Mouse (Mus musculus) layer of hippocampus, postnatal 10 days (tissue): ENCODE data around the gene Olfr62. TPM values are rescaled to one million over a fixed set of nuclear protein-coding genes. Genes with fewer than 3 reads are reported as not detected.

Source experiments
- DNase-seq, 2 experiments: peaks; one replicate each; pipeline ENCODE4 v3.0.0; 2021; ENCODE audit warnings: low spot score in 2 of 2
- long read RNA-seq: library from polyadenylated mRNA; stranded (forward); transcript quantifications from one replicate; pipeline ENCODE4 v2.0.0, GENCODE M21; 2023
- total RNA-seq, 2 experiments: library from RNA; stranded (reverse); gene quantifications; 2 replicates each; pipeline ENCODE4 v1.2.3; 2021

Gene Olfr62
- not detected for total RNA-seq
- long read RNA-seq = 0 reads

DNA sequence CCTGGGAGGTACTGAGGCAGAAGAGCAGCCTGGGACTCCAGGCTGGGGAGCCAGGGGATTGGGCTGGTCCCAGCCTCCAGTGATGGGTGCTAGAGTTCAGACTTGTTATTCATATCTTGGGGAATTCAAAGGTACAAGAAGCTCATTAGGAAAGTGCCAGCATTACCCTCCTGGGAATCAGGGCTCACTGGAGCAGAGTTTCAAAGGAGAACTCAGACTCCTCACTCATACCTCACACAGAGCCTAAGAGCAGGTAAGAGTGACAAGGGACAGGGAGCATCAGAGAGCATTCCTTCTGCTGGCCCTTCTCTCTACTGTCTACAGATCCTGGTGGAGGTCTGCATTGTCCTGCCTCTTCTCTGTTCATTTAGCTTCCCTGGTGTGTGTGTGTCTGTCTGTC, at the start of gene Olfr62:
Olfr62 (plus strand) TSS at position 301 of the 400 bp plus-strand sequence.
- DNase-seq = no peak

DNA sequence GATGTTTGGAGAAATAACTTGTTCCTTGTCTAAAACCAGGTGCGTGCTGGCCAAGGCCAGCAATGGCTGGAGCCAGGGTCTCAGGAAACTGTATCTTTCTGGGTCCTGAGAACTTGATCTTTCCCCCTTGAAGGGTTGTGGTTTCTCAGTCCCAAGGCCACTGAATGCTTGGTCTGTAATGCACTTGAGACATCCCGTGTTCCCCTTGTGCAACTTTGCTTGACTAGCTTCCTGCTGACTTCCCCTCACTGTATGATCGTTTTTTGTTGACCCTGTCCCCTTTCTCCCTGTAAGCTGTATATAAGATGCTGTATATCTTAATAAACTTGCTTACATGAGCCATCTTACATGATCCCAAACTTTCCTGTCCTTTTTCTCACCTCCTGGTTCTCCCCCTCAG, 48.9 kb upstream of the Olfr62 start:
- no peak for DNase-seq

GRCm38 (mm10) chr4:118612619-118613018, 46.1 kb upstream of the Olfr62 start:
- peak; percentile 34 to 42 for DNase-seq

DNA sequence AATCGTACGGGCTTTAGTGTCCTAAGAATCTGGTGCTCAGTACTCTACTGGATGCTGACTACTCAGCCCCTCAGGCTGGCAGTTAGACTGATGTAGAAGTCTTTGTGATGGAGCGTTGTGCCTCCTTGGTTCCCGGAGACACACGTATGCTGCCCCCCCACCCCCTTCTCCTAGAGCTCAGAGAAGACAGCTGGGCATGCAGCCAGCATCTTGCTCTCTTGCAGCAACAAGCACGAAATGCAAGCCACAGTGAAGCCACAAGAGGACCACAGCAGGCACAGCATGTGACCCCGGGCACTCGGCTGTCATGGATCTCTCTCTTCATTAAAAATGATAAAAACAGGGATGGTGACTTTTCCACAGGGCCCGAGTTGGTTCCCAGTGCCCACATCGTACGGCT, 43.3 kb upstream of the Olfr62 start:
- no peak for DNase-seq

- DNase-seq = peak; percentile 83 to 86
These were observed 38.3 kb upstream of the Olfr62 start, which contains the start of the genes Cfap57 and Ebna1bp2 for GRCm38 (mm10) chr4:118620279-118620966. TSS of gene Cfap57 (minus strand) at chr4:118620777. TSS of gene Ebna1bp2 (plus strand) at chr4:118620799.

- no peak for DNase-seq
These were observed 37.8 kb upstream of the Olfr62 start for GRCm38 (mm10) chr4:118620967-118621320.

GRCm38 (mm10) chr4:118621781-118622180, 37.0 kb upstream of the Olfr62 start:
- no peak for DNase-seq

- DNase-seq = no peak
These were observed 28.5 kb upstream of the Olfr62 start for GRCm38 (mm10) chr4:118630261-118630660.

DNA sequence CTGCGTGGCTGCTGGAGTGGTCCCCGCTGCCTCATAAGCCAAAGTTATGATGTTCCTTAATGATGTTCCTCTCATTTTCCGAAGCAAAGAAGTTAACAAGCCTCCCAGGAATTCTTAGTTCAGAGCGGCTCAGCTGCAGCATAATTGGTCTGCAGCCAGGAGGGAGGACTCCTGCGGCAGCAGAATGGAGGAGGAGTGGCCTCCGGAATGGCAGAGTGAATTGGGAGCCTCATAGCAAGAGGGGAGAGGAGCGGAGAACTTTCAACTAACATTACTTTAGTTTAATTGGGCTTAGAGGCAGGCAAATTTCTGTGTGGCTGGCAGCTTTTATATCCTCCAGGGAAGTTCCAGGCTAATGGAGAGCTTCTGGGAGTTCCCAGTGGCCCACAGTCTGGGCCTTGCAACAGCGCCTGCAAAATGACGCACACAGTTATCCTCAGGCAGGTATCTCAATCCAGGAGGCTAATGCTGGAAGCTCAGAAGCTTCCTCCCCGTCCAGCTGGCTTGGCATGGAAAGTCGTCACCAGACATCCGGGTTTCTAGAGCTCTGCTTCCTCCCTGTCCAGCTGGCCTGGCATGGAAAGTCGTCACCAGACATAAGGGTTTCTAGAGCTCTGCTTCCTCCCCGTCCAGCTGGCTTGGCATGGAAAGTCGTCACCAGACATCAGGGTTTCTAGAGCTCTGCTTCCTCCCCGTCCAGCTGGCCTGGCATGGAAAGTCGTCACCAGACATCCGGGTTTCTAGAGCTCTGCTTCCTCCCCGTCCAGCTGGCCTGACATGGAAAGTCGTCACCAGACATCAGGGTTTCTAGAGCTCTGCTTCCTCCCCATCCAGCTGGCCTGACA, 16.2 kb upstream of the Olfr62 start:
- peak; percentile 18 to 30 for DNase-seq

- DNase-seq = peak; percentile 64 to 65
These were observed 13.5 kb upstream of the Olfr62 start for GRCm38 (mm10) chr4:118645234-118645633.

DNA sequence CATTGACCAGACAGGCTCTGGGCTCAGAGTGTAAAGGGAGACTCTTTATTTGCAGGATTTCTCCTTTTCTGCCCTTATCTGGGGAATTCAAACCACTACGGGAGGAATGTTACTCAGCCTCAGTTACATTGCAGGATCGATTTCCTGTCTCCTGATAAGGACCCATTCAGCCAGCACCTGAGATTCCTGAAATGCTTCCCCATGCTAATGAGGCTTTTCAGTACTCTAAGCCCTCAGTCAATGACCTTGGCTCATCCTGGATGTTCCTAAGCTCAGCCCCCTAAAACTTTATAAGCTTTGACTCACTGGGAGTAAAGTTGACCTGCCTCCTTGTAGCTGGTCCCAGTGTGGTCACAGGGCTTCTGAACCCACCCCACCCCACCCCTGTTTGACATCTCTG, 28.3 kb downstream of the Olfr62 start:
- DNase-seq = no peak

DNA sequence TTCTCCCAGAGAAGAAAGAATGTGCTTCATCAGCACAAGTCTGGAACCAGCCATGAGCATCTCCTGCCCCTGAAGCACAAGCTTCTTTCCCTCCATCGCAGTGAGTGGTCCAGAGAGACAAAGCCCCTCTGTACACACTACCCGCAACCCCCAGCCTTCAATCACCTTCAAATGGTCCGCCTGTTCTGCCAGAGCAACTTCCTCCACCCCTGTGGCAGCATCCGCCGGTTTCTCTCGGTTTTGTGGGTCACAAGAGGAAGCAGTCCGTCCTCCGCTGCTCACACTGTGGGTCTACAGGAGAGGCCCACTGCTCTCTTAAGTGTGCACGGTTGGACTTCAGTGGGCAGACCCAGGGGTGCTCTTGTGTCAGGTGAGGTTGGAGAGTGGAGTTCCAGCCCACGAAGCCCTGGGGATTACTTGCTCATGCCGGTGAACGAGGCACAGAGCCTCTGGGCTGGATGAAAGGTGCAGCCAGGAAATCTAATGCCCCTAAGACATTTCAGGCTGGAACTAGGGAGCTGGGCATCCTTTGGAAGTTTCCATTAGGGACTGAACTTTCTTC, 33.7 kb downstream of the Olfr62 start, which contains the start of gene Olfr1342:
Olfr1342 (minus strand) TSS at position 345 of the 562 bp plus-strand sequence.
- no peak for DNase-seq

DNA sequence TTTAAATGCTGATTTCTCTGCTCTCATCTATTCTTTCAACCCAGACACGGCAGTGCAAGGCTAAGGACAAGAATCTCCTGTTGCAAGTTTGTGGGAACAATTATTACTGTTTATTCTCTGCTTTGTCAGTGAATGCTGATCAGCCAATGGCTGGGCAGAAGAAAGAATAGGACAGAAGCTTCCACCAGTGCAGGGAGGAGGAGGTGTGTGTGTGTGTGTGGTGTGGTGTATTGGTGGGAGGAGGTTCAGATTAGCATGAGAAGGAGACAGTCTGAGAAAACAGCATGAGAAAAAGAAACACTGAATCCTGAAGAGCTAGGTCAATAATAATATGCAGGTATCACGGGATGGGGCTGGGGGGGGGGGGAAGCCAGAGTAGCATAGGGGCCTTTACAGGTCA, 35.1 kb downstream of the Olfr62 start:
- DNase-seq = no peak

GRCm38 (mm10) chr4:118703223-118703622, 44.5 kb downstream of the Olfr62 start, which contains the start of gene Olfr1341:
TSS of gene Olfr1341 (plus strand) at chr4:118703523.
- no peak for DNase-seq

DNA sequence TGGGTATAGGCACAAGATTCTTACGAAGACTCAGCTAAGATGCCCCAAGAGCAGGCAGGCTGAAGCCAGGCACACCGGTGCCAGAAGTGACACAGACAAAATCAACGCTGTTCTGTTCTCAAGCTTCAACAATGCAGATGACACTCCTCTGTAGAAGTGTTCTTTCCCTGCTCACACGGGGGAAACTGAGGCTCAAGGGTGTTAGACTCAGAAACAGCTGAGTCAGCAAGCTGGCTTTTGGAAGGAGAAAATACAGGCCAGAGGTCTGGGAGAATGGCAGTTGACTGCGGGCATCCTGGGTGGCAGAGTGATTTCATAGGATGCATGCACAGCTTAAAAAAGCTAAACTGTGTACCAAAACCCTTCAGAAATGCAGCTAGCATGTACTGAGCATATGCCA, 49.3 kb downstream of the Olfr62 start:
- DNase-seq = no peak

DNA sequence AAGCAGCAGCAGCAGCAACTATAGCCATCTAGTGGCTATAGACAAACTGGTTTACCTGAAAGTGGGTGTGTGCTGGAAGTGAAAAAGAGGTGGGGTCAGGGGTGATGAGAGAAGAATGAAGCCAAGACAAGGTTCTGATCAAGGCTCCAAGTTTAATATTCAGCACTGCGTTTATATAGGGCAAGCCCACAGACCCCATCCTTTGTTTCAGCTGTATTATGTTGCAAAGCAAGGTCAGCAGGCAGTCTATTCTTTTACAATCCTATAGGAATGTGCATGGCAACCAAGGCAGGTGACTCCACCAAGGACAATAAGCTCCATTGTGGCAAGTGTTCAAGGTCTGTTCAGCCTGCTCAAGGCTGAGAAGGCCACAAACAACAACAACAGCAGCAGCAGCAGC, 52.9 kb downstream of the Olfr62 start:
- DNase-seq = no peak

Other genes starting within 250 kb of the Olfr62 start
- 10 to 100 TPM; 33.5 to 42.2 TPM for gene Szt2, start 249.7 kb upstream of the Olfr62 start, total RNA-seq
- 10 to 100 TPM; 75.8 to 80.1 TPM for gene Med8, start 249.6 kb upstream of the Olfr62 start, total RNA-seq
- 10 to 100 TPM; 16.4 to 17.7 TPM for gene Elovl1, start 230.9 kb upstream of the Olfr62 start, total RNA-seq
- gene Cdc20, start 221.6 kb upstream of the Olfr62 start, total RNA-seq = 1 to 10 TPM; 5.0 to 6.3 TPM
- under 1 TPM in 1 of 2 experiments, not detected in 1; 0.16 TPM for gene Mpl, start 201.4 kb upstream of the Olfr62 start, total RNA-seq
- 10 to 100 TPM; 15.3 to 16.2 TPM for gene Tie1, start 168.9 kb upstream of the Olfr62 start, total RNA-seq
- gene 2610528J11Rik, start 132.0 kb upstream of the Olfr62 start, total RNA-seq = not detected
- 1 to 10 TPM in 1 of 2 experiments, under 1 TPM in 1; 0.58 to 1.2 TPM for gene Tmem125, start 114.9 kb upstream of the Olfr62 start, total RNA-seq
- gene Cfap57, start 38.2 kb upstream of the Olfr62 start, total RNA-seq = 1 to 10 TPM in 1 of 2 experiments, under 1 TPM in 1; 0.80 to 1.0 TPM
- 10 to 100 TPM; 61.3 to 62.9 TPM for gene Ebna1bp2, start 38.2 kb upstream of the Olfr62 start, total RNA-seq
- not detected for gene Olfr1342, start 33.8 kb downstream of the Olfr62 start, total RNA-seq
- not detected for gene Olfr1341, start 44.6 kb downstream of the Olfr62 start, total RNA-seq
- gene Olfr1340, start 61.2 kb downstream of the Olfr62 start, total RNA-seq = not detected
- gene Olfr1339, start 73.2 kb downstream of the Olfr62 start, total RNA-seq = not detected
- gene Olfr1338, start 99.8 kb downstream of the Olfr62 start, total RNA-seq = not detected
- gene Olfr1337, start 123.6 kb downstream of the Olfr62 start, total RNA-seq = not detected
- gene Olfr1335, start 151.0 kb downstream of the Olfr62 start, total RNA-seq = not detected
- gene Olfr1333, start 177.3 kb downstream of the Olfr62 start, total RNA-seq = not detected
- not detected for gene Olfr1331, start 205.7 kb downstream of the Olfr62 start, total RNA-seq
- gene Olfr1330, start 229.6 kb downstream of the Olfr62 start, total RNA-seq = not detected